ENCODE assay signal across 34 mouse cellular contexts in genomic region chr17:77623472-77623871, GRCm38 (mm10).
"Had no signal": no experiment of that assay in that cellular context is flagged by ENCODE, and none has a peak within 500 bp of the region (broad histone marks: within the 10 kb centered on the region; RNA-seq: fewer than 3 reads in every experiment).

No protein-coding gene starts in this region.

- H3K4me3 ChIP-seq: heart, embryonic 12.5 days; heart, embryonic 13.5 days; heart, embryonic 15.5 days; hindbrain, embryonic 10.5 days; hindbrain, embryonic 12.5 days; hindbrain, embryonic 13.5 days; hindbrain, embryonic 15.5 days; intestine, embryonic 15.5 days; kidney, embryonic 15.5 days; layer of hippocampus, adult 2 months; left cerebral cortex, adult 2 months had no signal

- H3K4me2 ChIP-seq: heart, embryonic 12.5 days; heart, embryonic 13.5 days; heart, embryonic 15.5 days; hindbrain, embryonic 12.5 days; hindbrain, embryonic 13.5 days; hindbrain, embryonic 14.5 days; hindbrain, embryonic 15.5 days; intestine, embryonic 15.5 days; kidney, embryonic 15.5 days had no signal

- H3K27me3 ChIP-seq: heart, embryonic 12.5 days; heart, embryonic 13.5 days; heart, embryonic 15.5 days; hindbrain, embryonic 12.5 days; hindbrain, embryonic 13.5 days; hindbrain, embryonic 15.5 days; intestine, embryonic 15.5 days; kidney, embryonic 15.5 days had no signal

- H3K27ac ChIP-seq: heart, embryonic 13.5 days; heart, embryonic 15.5 days; hindbrain, embryonic 10.5 days; hindbrain, embryonic 12.5 days; hindbrain, embryonic 13.5 days; hindbrain, embryonic 14.5 days; hindbrain, embryonic 15.5 days; hindbrain, postnatal 0 days; intestine, embryonic 15.5 days; kidney, embryonic 15.5 days; kidney, postnatal 0 days; layer of hippocampus, adult 2 months; left cerebral cortex, adult 2 months had no signal

- H3K9me3 ChIP-seq: heart, embryonic 15.5 days; hindbrain, embryonic 12.5 days; hindbrain, embryonic 13.5 days; hindbrain, embryonic 15.5 days; intestine, embryonic 15.5 days; kidney, embryonic 15.5 days had no signal

- H3K4me1 ChIP-seq: heart, embryonic 12.5 days; heart, embryonic 13.5 days; heart, embryonic 15.5 days; hindbrain, embryonic 10.5 days; hindbrain, embryonic 12.5 days; hindbrain, embryonic 13.5 days; hindbrain, embryonic 15.5 days; intestine, embryonic 15.5 days; kidney, embryonic 15.5 days had no signal

- ATAC-seq: hindbrain, embryonic 16.5 days; hindbrain, postnatal 0 days; inflammation-experienced regulatory T-cells, adult 6 months; intestine, embryonic 15.5 days; intestine, embryonic 16.5 days; intestine, postnatal 0 days had no signal

- DNase-seq: heart, postnatal 10 days; heart, postnatal 14 days; heart, postnatal 36 days; heart, postnatal 4 days; kidney, adult 11 months; kidney, adult 18-20 months; kidney, adult 2 months; kidney, adult 8-10 months; kidney, adult 9 months; kidney, postnatal 10 days; kidney, postnatal 14 days; kidney, postnatal 25 days; kidney, postnatal 36 days; kidney, postnatal 4 days; layer of hippocampus, adult 9-11 months; layer of hippocampus, postnatal 36 days had no signal

- H3K9ac ChIP-seq: heart, embryonic 12.5 days; heart, embryonic 13.5 days; heart, embryonic 15.5 days; hindbrain, embryonic 12.5 days; hindbrain, embryonic 13.5 days; hindbrain, embryonic 14.5 days; hindbrain, embryonic 15.5 days; intestine, embryonic 15.5 days; kidney, embryonic 15.5 days had no signal

- H3K36me3 ChIP-seq: heart, embryonic 12.5 days; heart, embryonic 13.5 days; heart, embryonic 15.5 days; hindbrain, embryonic 10.5 days; hindbrain, embryonic 12.5 days; hindbrain, embryonic 13.5 days; hindbrain, embryonic 15.5 days; intestine, embryonic 15.5 days; kidney, embryonic 15.5 days had no signal
